ENCODE assay signal across 9 mouse cellular contexts in the genomic region with DNA sequence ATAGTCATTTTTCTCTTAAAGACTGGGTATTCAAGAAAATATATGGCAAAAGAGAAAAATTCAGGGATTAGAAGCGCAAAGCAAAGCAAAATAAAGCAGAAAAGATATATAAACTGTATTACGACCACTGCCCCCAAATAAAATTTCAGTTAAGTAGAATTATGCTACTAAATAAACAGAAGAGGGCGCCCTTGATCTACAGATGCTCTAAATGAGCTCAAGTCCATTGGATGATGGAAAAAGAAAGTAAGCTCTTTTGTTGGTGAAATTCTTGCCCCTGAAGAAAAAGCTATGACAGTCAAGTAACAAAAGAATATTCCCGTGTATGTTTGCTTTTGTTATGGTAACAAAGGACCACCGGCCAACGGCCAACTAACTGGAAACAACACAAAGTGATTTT.
DNase-seq lines count a peak whose midpoint lies in the region; ATAC-seq and TF ChIP-seq lines count a peak whose summit lies in the region.
"Had no signal": no experiment of that assay in that cellular context is flagged by ENCODE, and none has a peak within 500 bp of the region (broad histone marks: within the 10 kb centered on the region; RNA-seq: fewer than 3 reads in every experiment).

No protein-coding gene starts in this region.

- no peaks in the 10 kb centered on the region for H3K36me3 ChIP-seq in midbrain, embryonic 11.5 days (ENCODE audit: control insufficient read depth, insufficient read depth, low read length)
- H3K36me3 ChIP-seq in midbrain, embryonic 10.5 days, result no peaks in the 10 kb centered on the region
- H3K36me3 ChIP-seq in splenic B cell, adult 2 months (ENCODE audit: control insufficient read depth, insufficient read depth, low read length, poor library complexity, severe bottlenecking), result no peaks in the 10 kb centered on the region
- H3K36me3 ChIP-seq in midbrain, embryonic 16.5 days (ENCODE audit: control insufficient read depth, insufficient read depth, low read length), result no peaks in the 10 kb centered on the region
- H3K36me3 ChIP-seq: forebrain, embryonic 10.5 days had no signal

- no peak for ATAC-seq in midbrain, embryonic 11.5 days (ENCODE audit: low FRiP score)
- peak; percentile 63; the same call in 1 of the 2 replicates for ATAC-seq in common myeloid progenitor, adult 5-6 weeks (replicated peaks; ENCODE audit: low read depth, poor library complexity, severe bottlenecking)
- no peak for ATAC-seq in midbrain, embryonic 16.5 days

- H3K9ac ChIP-seq in midbrain, embryonic 11.5 days (ENCODE audit: low read length), result no peak overlapping the region
- no peak overlapping the region for H3K9ac ChIP-seq in midbrain, embryonic 16.5 days (ENCODE audit: low read depth, low read length)

- H3K9me3 ChIP-seq in midbrain, embryonic 11.5 days (ENCODE audit: control insufficient read depth, low read length), result no peaks in the 10 kb centered on the region
- no peaks in the 10 kb centered on the region for H3K9me3 ChIP-seq in midbrain, embryonic 10.5 days (replicated peaks)
- H3K9me3 ChIP-seq in midbrain, embryonic 16.5 days (replicated peaks; ENCODE audit: control insufficient read depth, low read length, poor library complexity, severe bottlenecking), result no peaks in the 10 kb centered on the region
- H3K9me3 ChIP-seq: forebrain, embryonic 10.5 days had no signal

- TF ChIP-seq CTCF in gastrocnemius, adult 2 months (IDR thresholded peaks at IDR 0.05), result peak; percentile 68

- no peak overlapping the region for H3K27ac ChIP-seq in gastrocnemius, adult 2 months
- no peak overlapping the region for H3K27ac ChIP-seq in midbrain, embryonic 11.5 days (ENCODE audit: low read depth, low read length)
- no peak overlapping the region for H3K27ac ChIP-seq in midbrain, embryonic 10.5 days (replicated peaks)
- no peak overlapping the region for H3K27ac ChIP-seq in midbrain, embryonic 16.5 days (ENCODE audit: low read length)
- H3K27ac ChIP-seq: forebrain, embryonic 10.5 days had no signal

- no peaks in the 10 kb centered on the region for H3K4me1 ChIP-seq in midbrain, embryonic 11.5 days (ENCODE audit: control insufficient read depth, insufficient read depth, low read length)
- no peaks in the 10 kb centered on the region for H3K4me1 ChIP-seq in midbrain, embryonic 10.5 days
- H3K4me1 ChIP-seq in midbrain, embryonic 16.5 days (ENCODE audit: control insufficient read depth, insufficient read depth, low read length), result no peaks in the 10 kb centered on the region
- H3K4me1 ChIP-seq: forebrain, embryonic 10.5 days had no signal

- no peak overlapping the region for H3K4me3 ChIP-seq in gastrocnemius, adult 2 months
- H3K4me3 ChIP-seq in midbrain, embryonic 11.5 days (ENCODE audit: low read depth, low read length), result no peak overlapping the region
- no peak overlapping the region for H3K4me3 ChIP-seq in midbrain, embryonic 10.5 days
- H3K4me3 ChIP-seq in midbrain, embryonic 16.5 days (ENCODE audit: low read depth, low read length), result no peak overlapping the region
- H3K4me3 ChIP-seq: forebrain, embryonic 10.5 days had no signal

- H3K4me2 ChIP-seq in midbrain, embryonic 11.5 days, result no peak overlapping the region
- H3K4me2 ChIP-seq in midbrain, embryonic 16.5 days (ENCODE audit: low read length), result no peak overlapping the region

- 33% methylated on average over 6 of the region's 6 CpGs for WGBS in midbrain, embryonic 11.5 days
- WGBS in midbrain, embryonic 10.5 days, result 39% methylated on average over 6 of the region's 6 CpGs
- 24% methylated on average over 6 of the region's 6 CpGs for WGBS in midbrain, embryonic 16.5 days

- intact Hi-C loops in gastrocnemius, adult 2 months (cut with DNase I), result loop anchor here (2.0 to 5.0 kb wide), 3 partner anchors 213 to 697 kb away; no protein-coding TSS in a partner anchor

- H3K27me3 ChIP-seq in midbrain, embryonic 11.5 days (ENCODE audit: control insufficient read depth, insufficient read depth, low read length), result no peaks in the 10 kb centered on the region
- H3K27me3 ChIP-seq in midbrain, embryonic 10.5 days (ENCODE audit: low read depth, poor library complexity, severe bottlenecking), result no peaks in the 10 kb centered on the region
- no peaks in the 10 kb centered on the region for H3K27me3 ChIP-seq in splenic B cell, adult 2 months (ENCODE audit: control insufficient read depth, insufficient read depth, low read length, poor library complexity, severe bottlenecking)
- H3K27me3 ChIP-seq in midbrain, embryonic 16.5 days (ENCODE audit: control insufficient read depth, insufficient read depth, low read depth, low read length), result no peaks in the 10 kb centered on the region

- no peak for DNase-seq in gastrocnemius, adult 2 months
- no peak for DNase-seq in gastrocnemius, postnatal 10 days
- peak; percentile 88 for DNase-seq in midbrain, embryonic 11.5 days (ENCODE audit: low spot score, missing footprints)
- no peak for DNase-seq in midbrain, embryonic 10.5 days (ENCODE audit: low spot score)
- peak; percentile 72 for DNase-seq in splenic B cell, adult 2 months (ENCODE audit: low read depth, low spot score)
- no peak for DNase-seq in neural tube, embryonic 10.5 days (ENCODE audit: extremely low spot score, low spot score)

Comparison
In these comparisons a context has a peak if more than half of its experiments do, and no peak if none do; other contexts are left out.
1. DNase-seq: peak in midbrain, embryonic 11.5 days (single experiment) and splenic B cell, adult 2 months (single experiment); none in gastrocnemius, adult 2 months (single experiment), gastrocnemius, postnatal 10 days (single experiment), midbrain, embryonic 10.5 days (single experiment) and neural tube, embryonic 10.5 days (single experiment).